Mouse (Mus musculus) forebrain, embryonic 13.5 days (tissue): ENCODE measurements around the gene Padi2. TPM values are rescaled to one million over a fixed set of nuclear protein-coding genes. Genes with fewer than 3 reads are reported as not detected.

Source experiments
- ATAC-seq: fragments of 200-750 bp; cut with Nextera tagmentation; 2 replicates; pipeline ENCODE4 v1.8.0; 2017
- H3K27ac ChIP-seq: fragments of 300-500 bp; sonication (generic); 2 replicates; pipeline ENCODE4 v1.5.1; 2015; ENCODE audit warnings: inconsistent platforms, mild to moderate bottlenecking, moderate library complexity
- H3K27me3 ChIP-seq: fragments of 300-500 bp; sonication (generic); 2 replicates; pipeline ENCODE4 v1.6.1; 2015; ENCODE audit warnings: mild to moderate bottlenecking, inconsistent platforms
- H3K36me3 ChIP-seq: fragments of 300-500 bp; sonication (generic); 2 replicates; pipeline ENCODE4 v1.6.1; 2015; ENCODE audit warnings: mild to moderate bottlenecking, inconsistent platforms; ENCODE audit not compliant: poor library complexity, severe bottlenecking
- H3K4me1 ChIP-seq: fragments of 300-500 bp; sonication (generic); 2 replicates; pipeline ENCODE4 v1.6.1; 2015; ENCODE audit warnings: inconsistent platforms
- H3K4me2 ChIP-seq: fragments of 300-500 bp; sonication (generic); 2 replicates; pipeline ENCODE4 v1.6.1; 2015; ENCODE audit warnings: inconsistent platforms, mild to moderate bottlenecking, moderate library complexity
- H3K4me3 ChIP-seq: fragments of 300-500 bp; sonication (generic); 2 replicates; pipeline ENCODE4 v1.5.1; 2015; ENCODE audit warnings: mild to moderate bottlenecking, inconsistent platforms
- H3K9ac ChIP-seq: fragments of 300-500 bp; sonication (generic); 2 replicates; pipeline ENCODE4 v1.6.1; 2015; ENCODE audit warnings: mild to moderate bottlenecking, inconsistent platforms
- H3K9me3 ChIP-seq: fragments of 300-500 bp; sonication (generic); replicated peaks from 2 replicates; pipeline ENCODE4 v1.6.1; 2016; ENCODE audit warnings: inconsistent platforms
- WGBS: fragments of 180-500 bp; shearing (Covaris S2); methylation state at CpG from one replicate; pipeline ENCODE4 v1.1.7; 2015; 5-methylcytosine and 5-hydroxymethylcytosine counted together
- polyA plus RNA-seq: library from polyadenylated mRNA; unstranded; fragments of >200 nt; fragmentation: Nextera tagmentation; extraction: Ambion mirVana; gene quantifications from 2 replicates; pipeline ENCODE4 v1.2.1, GENCODE M21; 2015

The Padi2 gene
- polyA plus RNA-seq, 1 experiment from 2014 or later = 0.12 TPM

DNA sequence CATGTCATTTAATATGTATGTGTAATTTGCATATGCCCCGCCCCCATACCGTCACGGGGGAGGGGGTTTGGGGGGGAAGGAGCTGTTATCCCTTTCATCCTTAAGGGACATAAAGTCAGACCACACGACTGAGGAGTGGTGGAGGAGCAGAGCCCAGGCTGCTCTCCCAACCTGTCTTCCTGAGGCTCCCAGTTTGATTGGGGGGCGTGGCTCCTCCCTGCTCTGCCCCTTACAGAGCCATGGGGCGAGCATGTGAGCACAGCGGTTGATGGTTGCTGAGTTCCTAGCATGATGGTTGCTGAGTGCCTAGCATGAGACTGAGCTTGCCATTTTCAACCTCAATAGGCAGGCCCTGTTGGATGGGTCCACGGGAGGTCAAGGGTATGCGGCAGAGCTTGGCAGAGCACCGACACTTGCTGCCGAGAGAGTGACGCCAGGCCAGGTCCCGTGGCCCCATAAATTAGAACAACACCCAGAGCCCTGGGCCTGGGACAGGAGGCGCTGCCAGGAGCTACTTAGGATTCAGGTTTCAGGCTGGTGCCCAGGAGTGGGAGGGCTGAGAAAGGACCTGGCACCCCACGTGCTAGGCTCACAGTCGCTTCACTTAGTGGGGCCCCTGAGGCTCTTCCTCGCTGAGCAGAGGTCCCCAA is 4.6 kb downstream of the Padi2 start:
- H3K4me2 ChIP-seq = peak overlapping the region; percentile 24; the same call in 1 of the 2 replicates
- 0 out of 2 replicates have a peak, but pooled peaks have one; percentile 30 for ATAC-seq
- WGBS = 40% methylated on average over 17 of the region's 17 CpGs
- H3K4me1 ChIP-seq = peaks cover 15% of the 10 kb centered on the region
- no peak overlapping the region for H3K27ac ChIP-seq
- peaks cover 39% of the 10 kb centered on the region for H3K27me3 ChIP-seq
- 0 out of 2 replicates have a peak overlapping the region, but pooled peaks have one; percentile 12 for H3K9ac ChIP-seq
- H3K9me3 ChIP-seq = no peaks in the 10 kb centered on the region
- no peak overlapping the region for H3K4me3 ChIP-seq
- no peaks in the 10 kb centered on the region for H3K36me3 ChIP-seq

DNA sequence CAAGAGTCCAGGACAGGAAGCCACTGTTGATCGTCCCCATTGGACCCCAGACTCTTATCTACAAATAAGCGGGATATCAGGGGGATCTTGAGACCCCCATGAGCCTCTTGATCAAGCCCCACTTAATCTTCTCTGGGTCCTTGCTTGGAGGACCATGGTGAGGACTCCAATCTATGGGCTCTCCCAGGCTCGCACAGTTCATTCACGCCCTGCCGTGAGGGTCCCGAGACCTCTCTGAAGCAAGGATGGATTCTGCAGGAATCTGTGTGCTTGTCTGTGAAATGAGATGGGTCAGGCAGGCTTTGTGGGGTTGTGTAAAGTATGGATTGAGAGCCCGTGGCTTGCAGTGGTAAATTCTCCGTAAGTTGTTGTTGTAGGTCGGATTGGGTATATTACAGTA is 5.3 kb downstream of the Padi2 start:
- WGBS = 92% methylated on average over 9 of the region's 9 CpGs
- Histone ChIP-seq H3K27me3 (peaks cover 34% of the 10 kb centered on the region), H3K9me3 (no peaks in the 10 kb centered on the region), H3K27ac (no peak overlapping the region), H3K36me3 (no peaks in the 10 kb centered on the region), H3K4me3 (no peak overlapping the region), H3K9ac (no peak overlapping the region), H3K4me1 (peaks cover 10% of the 10 kb centered on the region; the same call in 1 of the 2 replicates), H3K4me2 (no peak overlapping the region)
- no peak for ATAC-seq

- Histone ChIP-seq H3K9ac (no peak overlapping the region), H3K4me2 (no peak overlapping the region), H3K27me3 (peaks cover 25% of the 10 kb centered on the region), H3K36me3 (no peaks in the 10 kb centered on the region), H3K9me3 (no peaks in the 10 kb centered on the region), H3K4me1 (peaks cover 10% of the 10 kb centered on the region; the same call in 1 of the 2 replicates), H3K4me3 (no peak overlapping the region), H3K27ac (no peak overlapping the region)
- ATAC-seq = no peak
- 92% methylated on average over 10 of the region's 10 CpGs for WGBS
Measured at GRCm38 (mm10) chr4:140912271-140912833, 6.2 kb downstream of the Padi2 start.

DNA sequence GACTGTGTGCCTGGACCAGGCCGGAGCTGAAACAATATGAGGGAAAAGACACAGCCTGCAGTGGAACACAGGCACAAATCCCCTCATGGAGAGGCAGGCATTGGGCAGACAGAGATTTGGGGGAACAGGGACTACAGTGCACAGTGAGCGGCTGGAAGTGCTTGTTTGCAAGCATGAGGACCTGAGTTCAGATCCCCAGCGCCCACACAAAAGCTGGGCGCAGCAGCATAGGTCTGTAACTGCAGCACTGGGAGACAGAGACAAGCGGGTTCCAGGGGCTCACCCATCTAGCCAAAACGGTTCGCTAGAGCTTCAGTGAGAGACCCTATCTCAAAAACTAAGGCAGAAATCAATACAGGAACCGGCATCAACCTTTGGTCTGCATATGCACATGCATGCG is 7.4 kb downstream of the Padi2 start:
- Histone ChIP-seq H3K4me1 (peaks cover 10% of the 10 kb centered on the region; the same call in 1 of the 2 replicates), H3K36me3 (no peaks in the 10 kb centered on the region), H3K9me3 (no peaks in the 10 kb centered on the region), H3K27ac (no peak overlapping the region), H3K27me3 (peaks cover 15% of the 10 kb centered on the region), H3K4me3 (no peak overlapping the region), H3K4me2 (no peak overlapping the region), H3K9ac (no peak overlapping the region)
- no peak for ATAC-seq
- WGBS = 90% methylated on average over 9 of the region's 9 CpGs

GRCm38 (mm10) chr4:140914731-140915131 is 8.6 kb downstream of the Padi2 start:
- no peaks in the 10 kb centered on the region for H3K9me3 ChIP-seq
- ATAC-seq = no peak
- peaks cover 10% of the 10 kb centered on the region; the same call in 1 of the 2 replicates for H3K4me1 ChIP-seq
- 36% methylated on average over 6 of the region's 6 CpGs for WGBS
- H3K9ac ChIP-seq = no peak overlapping the region
- H3K4me2 ChIP-seq = no peak overlapping the region
- H3K4me3 ChIP-seq = no peak overlapping the region
- H3K27ac ChIP-seq = no peak overlapping the region
- H3K36me3 ChIP-seq = no peaks in the 10 kb centered on the region
- H3K27me3 ChIP-seq = peaks cover 4% of the 10 kb centered on the region

- H3K36me3 ChIP-seq = no peaks in the 10 kb centered on the region
- no peak for ATAC-seq
- no peaks in the 10 kb centered on the region for H3K9me3 ChIP-seq
- no peaks in the 10 kb centered on the region for H3K27me3 ChIP-seq
- WGBS = 79% methylated on average over 3 of the region's 3 CpGs
- no peak overlapping the region for H3K4me2 ChIP-seq
- peaks cover 10% of the 10 kb centered on the region; the same call in 1 of the 2 replicates for H3K4me1 ChIP-seq
- H3K9ac ChIP-seq = no peak overlapping the region
- H3K27ac ChIP-seq = no peak overlapping the region
- no peak overlapping the region for H3K4me3 ChIP-seq
Measured at GRCm38 (mm10) chr4:140915235-140915634, 9.1 kb downstream of the Padi2 start.

- Histone ChIP-seq H3K9ac (no peak overlapping the region), H3K4me2 (no peak overlapping the region), H3K9me3 (no peaks in the 10 kb centered on the region), H3K36me3 (no peaks in the 10 kb centered on the region), H3K27ac (no peak overlapping the region), H3K4me3 (no peak overlapping the region), H3K27me3 (no peaks in the 10 kb centered on the region), H3K4me1 (0 out of 2 replicates have a peak, but pooled peaks cover 4% of the 10 kb centered on the region)
- 94% methylated on average over 5 of the region's 5 CpGs for WGBS
- ATAC-seq = no peak
Measured at GRCm38 (mm10) chr4:140916296-140916695, 10.2 kb downstream of the Padi2 start.

DNA sequence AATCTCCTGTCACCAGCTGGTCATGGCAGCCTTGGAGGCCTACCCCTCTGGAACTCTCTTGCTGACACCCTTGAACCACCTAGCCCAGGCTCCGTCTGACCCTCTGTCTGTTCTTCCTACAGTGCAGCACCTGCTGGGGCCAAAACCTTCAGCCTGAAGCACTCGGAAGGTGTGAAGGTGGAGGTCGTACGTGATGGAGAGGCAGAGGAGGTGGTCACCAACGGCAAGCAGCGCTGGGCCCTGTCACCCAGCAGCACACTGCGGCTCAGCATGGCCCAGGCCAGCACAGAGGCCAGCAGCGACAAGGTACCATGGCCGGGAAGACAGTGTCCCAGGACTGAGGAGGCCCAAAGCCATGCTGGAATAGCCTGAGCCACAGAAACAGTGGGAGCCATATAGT is 11.3 kb downstream of the Padi2 start:
- H3K4me2 ChIP-seq = no peak overlapping the region
- no peak overlapping the region for H3K27ac ChIP-seq
- H3K9me3 ChIP-seq = no peaks in the 10 kb centered on the region
- H3K9ac ChIP-seq = no peak overlapping the region
- H3K36me3 ChIP-seq = no peaks in the 10 kb centered on the region
- H3K4me1 ChIP-seq = 0 out of 2 replicates have a peak, but pooled peaks cover 4% of the 10 kb centered on the region
- H3K27me3 ChIP-seq = no peaks in the 10 kb centered on the region
- WGBS = 91% methylated on average over 9 of the region's 9 CpGs
- ATAC-seq = no peak
- no peak overlapping the region for H3K4me3 ChIP-seq

GRCm38 (mm10) chr4:140919974-140920836 is 14.1 kb downstream of the Padi2 start:
- no peaks in the 10 kb centered on the region for H3K27me3 ChIP-seq
- H3K4me1 ChIP-seq = no peaks in the 10 kb centered on the region
- H3K27ac ChIP-seq = no peak overlapping the region
- H3K36me3 ChIP-seq = no peaks in the 10 kb centered on the region
- no peak for ATAC-seq
- no peaks in the 10 kb centered on the region for H3K9me3 ChIP-seq
- no peak overlapping the region for H3K9ac ChIP-seq
- H3K4me2 ChIP-seq = no peak overlapping the region
- no peak overlapping the region for H3K4me3 ChIP-seq
- WGBS = 83% methylated on average over 11 of the region's 11 CpGs

GRCm38 (mm10) chr4:140922508-140922907 is 16.4 kb downstream of the Padi2 start:
- no peak overlapping the region for H3K4me3 ChIP-seq
- no peak overlapping the region for H3K9ac ChIP-seq
- no peaks in the 10 kb centered on the region for H3K36me3 ChIP-seq
- H3K4me2 ChIP-seq = no peak overlapping the region
- no peaks in the 10 kb centered on the region for H3K4me1 ChIP-seq
- no peaks in the 10 kb centered on the region for H3K9me3 ChIP-seq
- ATAC-seq = no peak
- no peak overlapping the region for H3K27ac ChIP-seq
- WGBS = 86% methylated on average over 5 of the region's 5 CpGs
- H3K27me3 ChIP-seq = no peaks in the 10 kb centered on the region

GRCm38 (mm10) chr4:140925648-140926047 is 19.5 kb downstream of the Padi2 start:
- ATAC-seq = no peak

DNA sequence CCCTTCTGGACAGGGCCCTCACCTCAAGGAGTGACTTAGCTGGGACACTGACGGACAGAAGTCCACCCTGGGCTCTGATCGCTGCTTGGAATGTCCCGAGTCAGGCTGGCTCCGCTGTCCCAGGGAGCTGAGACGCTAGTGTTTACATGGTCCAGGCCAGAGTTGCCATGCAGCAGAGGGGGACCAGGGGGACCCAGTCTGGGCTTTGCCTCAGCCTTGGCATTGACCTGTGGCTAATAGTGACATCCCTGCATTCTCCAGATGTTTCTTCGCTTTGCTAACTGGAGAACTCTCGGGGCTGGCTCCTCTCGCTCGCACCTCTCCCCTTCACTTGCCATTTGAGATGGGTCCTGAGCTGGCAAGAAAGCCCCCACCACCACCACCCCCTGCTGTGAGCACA is 22.2 kb downstream of the Padi2 start:
- Histone ChIP-seq H3K27ac (no peak overlapping the region), H3K9ac (no peak overlapping the region), H3K36me3 (no peaks in the 10 kb centered on the region), H3K4me2 (no peak overlapping the region), H3K9me3 (no peaks in the 10 kb centered on the region), H3K4me1 (peaks cover 7% of the 10 kb centered on the region; the same call in 1 of the 2 replicates), H3K4me3 (no peak overlapping the region), H3K27me3 (no peaks in the 10 kb centered on the region)
- WGBS = 94% methylated on average over 9 of the region's 9 CpGs
- ATAC-seq = no peak

More at GRCm38 (mm10) chr4:140925648-140926047, 19.5 kb downstream of the Padi2 start:
- Histone ChIP-seq H3K4me1 (peaks cover 7% of the 10 kb centered on the region; the same call in 1 of the 2 replicates), H3K9ac (no peak overlapping the region), H3K27me3 (no peaks in the 10 kb centered on the region), H3K27ac (no peak overlapping the region), H3K4me2 (no peak overlapping the region), H3K9me3 (no peaks in the 10 kb centered on the region), H3K4me3 (no peak overlapping the region), H3K36me3 (no peaks in the 10 kb centered on the region)
- WGBS = 91% methylated on average over 8 of the region's 8 CpGs
